Mouse (Mus musculus): ENCODE data around the gene Atf3. TPM values are rescaled to one million over a fixed set of nuclear protein-coding genes. Genes with fewer than 3 reads are reported as not detected.
"Not testable (repeated sequence)": the region's sequence is repeated elsewhere in the genome, so short reads cannot be mapped to it uniquely, and the experiment has no call there.

Atf3 gene
- polyA plus RNA-seq, 1 experiment from 2014 or later: 1.9 TPM

DNA sequence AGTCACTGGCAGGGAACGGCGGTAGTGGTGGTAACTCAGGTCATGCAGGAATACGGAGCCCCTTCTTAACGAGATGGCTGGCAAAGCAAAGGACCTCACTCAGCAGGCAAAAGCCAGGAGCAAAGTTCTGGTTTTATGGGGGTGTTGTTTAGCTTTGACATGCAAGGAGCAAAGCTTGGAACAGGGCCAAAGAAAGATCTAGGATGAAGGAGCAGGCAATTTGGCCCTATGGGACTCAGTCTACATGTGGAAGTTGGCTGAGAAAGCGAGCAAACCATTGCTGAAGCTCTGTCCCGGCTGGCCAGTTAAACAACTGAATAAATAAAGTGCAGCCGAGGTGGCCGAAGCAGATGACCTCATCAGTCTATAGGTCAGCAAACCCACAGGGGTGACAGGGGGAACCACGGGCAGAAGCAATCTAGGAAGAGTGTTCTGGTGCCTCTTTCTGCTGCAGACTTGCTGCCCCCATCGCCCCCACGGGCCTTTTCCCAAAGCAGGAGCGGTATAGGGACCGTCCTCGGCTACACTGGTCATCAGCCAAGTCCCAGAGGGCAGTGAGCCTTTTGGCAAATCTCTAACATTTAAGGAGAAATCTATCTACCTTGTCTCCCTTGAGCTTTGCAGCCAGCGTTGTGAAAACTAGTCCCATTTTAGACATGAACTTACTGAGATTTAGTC, 39.2 kb downstream of the Atf3 start:
- peaks cover 43% of the 10 kb centered on the region for H3K27me3 ChIP-seq
- H3K4me1 ChIP-seq (replicated peaks): peaks cover 52% of the 10 kb centered on the region
- 32% methylated on average over 15 of the region's 15 CpGs for WGBS
- H3K4me3 ChIP-seq (replicated peaks): no peak overlapping the region
- peak overlapping the region; percentile 23 for H3K4me2 ChIP-seq
- H3K27ac ChIP-seq: peak overlapping the region; percentile 69
- no peak overlapping the region for H3K9ac ChIP-seq (replicated peaks)
- H3K9me3 ChIP-seq: no peaks in the 10 kb centered on the region
- no peak for ATAC-seq (ENCODE audit: insufficient number of reproducible peaks, insufficient read depth, low FRiP score, low TSS enrichment, low read depth)
- no peaks in the 10 kb centered on the region for H3K36me3 ChIP-seq

DNA sequence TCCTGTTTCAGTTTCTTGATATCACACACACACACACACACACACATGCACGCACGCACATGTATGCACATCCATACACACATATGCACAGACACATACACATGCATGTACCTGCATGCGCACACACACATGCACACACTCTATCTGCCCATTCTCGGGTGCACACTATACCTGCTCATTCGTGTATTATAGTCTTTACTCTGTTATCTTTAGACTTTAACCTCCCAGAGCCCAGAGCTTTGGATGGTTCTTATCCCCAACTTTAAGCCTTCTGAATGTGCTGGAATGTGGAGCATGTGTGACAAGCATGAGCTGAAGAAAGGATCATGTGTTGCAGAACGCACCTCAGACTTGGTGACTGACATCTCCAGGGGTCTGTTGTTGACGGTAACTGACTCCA, 41.0 kb downstream of the Atf3 start:
- WGBS: 74% methylated on average over 7 of the region's 7 CpGs
- Histone ChIP-seq H3K36me3 (no peaks in the 10 kb centered on the region), H3K4me1 (replicated peaks) (peaks cover 45% of the 10 kb centered on the region), H3K9ac (replicated peaks) (no peak overlapping the region), H3K4me3 (replicated peaks) (no peak overlapping the region), H3K27me3 (peaks cover 33% of the 10 kb centered on the region), H3K9me3 (no peaks in the 10 kb centered on the region), H3K4me2 (no peak overlapping the region), H3K27ac (no peak overlapping the region)
- ATAC-seq (ENCODE audit: insufficient number of reproducible peaks, insufficient read depth, low FRiP score, low TSS enrichment, low read depth): no peak

DNA sequence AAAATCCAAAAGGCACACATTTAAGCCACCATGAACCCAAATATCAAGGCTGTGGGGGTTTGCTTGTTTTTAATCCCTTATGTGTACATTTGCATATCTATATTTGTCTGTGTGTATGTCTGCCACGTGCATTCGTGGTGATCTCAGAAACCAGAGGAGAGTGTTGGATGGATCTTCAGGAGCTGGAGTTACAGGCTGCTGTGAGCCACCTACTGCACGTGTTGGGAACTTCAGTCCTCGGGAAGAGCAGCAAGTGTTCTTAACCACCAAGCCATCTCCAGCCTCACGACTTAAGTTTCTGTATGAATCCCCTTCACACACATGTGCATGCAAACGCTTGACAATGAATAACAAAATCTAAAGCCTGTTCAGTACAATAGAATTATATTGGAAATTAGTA, 45.4 kb downstream of the Atf3 start:
- Histone ChIP-seq H3K4me2 (no peak overlapping the region), H3K4me1 (replicated peaks) (peaks cover 8% of the 10 kb centered on the region), H3K36me3 (no peaks in the 10 kb centered on the region), H3K27ac (no peak overlapping the region), H3K9ac (replicated peaks) (no peak overlapping the region), H3K9me3 (no peaks in the 10 kb centered on the region), H3K4me3 (replicated peaks) (no peak overlapping the region), H3K27me3 (peaks cover 14% of the 10 kb centered on the region; the same call in 1 of the 2 replicates)
- no peak for ATAC-seq (ENCODE audit: insufficient number of reproducible peaks, insufficient read depth, low FRiP score, low TSS enrichment, low read depth)
- WGBS: 23% methylated on average over 6 of the region's 6 CpGs

DNA sequence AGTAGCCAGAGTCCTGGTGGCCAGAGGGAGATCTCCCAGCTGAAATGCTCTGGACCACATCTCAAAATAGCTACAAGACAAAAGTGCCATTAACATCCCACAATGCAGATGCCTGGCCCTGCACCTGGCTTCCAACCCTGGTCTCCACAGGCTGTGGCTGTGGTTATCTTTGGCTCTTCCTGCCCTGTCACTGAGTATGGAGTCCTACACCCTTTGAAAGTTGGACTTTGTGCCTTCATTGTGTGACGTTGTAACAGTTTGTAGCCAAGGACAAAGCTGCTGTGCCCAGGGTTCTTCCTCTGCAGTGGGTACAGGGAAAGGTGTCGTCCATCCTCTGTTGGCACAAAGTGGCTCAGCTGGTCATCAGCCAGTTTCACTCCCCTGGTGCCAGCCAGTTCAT, 47.4 kb downstream of the Atf3 start:
- H3K9me3 ChIP-seq: no peaks in the 10 kb centered on the region
- ATAC-seq (ENCODE audit: insufficient number of reproducible peaks, insufficient read depth, low FRiP score, low TSS enrichment, low read depth): no peak
- 0 out of 2 replicates have a peak, but pooled peaks cover 1% of the 10 kb centered on the region for H3K27me3 ChIP-seq
- no peak overlapping the region for H3K4me3 ChIP-seq (replicated peaks)
- 88% methylated on average over 2 of the region's 2 CpGs for WGBS
- no peak overlapping the region for H3K27ac ChIP-seq
- no peak overlapping the region for H3K4me2 ChIP-seq
- H3K9ac ChIP-seq (replicated peaks): no peak overlapping the region
- H3K36me3 ChIP-seq: no peaks in the 10 kb centered on the region
- no peaks in the 10 kb centered on the region for H3K4me1 ChIP-seq (replicated peaks)

DNA sequence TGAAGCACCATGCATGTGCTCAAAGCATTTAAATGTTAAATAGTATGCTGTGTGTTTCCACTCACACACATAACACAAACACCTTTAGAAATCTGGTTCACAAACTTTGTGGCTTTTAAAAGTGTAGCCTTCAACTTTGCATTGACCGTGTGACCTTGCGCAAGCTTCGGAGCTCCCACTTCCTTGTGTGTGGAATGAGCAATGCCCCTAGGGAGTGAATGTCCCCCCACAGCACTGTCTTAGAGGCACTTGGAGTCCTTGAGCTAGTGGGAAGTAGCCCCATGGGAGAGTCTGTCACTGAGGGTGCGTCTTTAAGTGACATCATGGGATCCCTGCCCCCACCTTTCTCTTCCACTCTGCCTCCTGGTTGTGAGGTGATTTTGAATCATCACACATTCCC, 51.6 kb downstream of the Atf3 start:
- no peaks in the 10 kb centered on the region for H3K4me1 ChIP-seq (replicated peaks)
- no peak overlapping the region for H3K4me2 ChIP-seq
- no peak overlapping the region for H3K27ac ChIP-seq
- H3K4me3 ChIP-seq (replicated peaks): no peak overlapping the region
- 80% methylated on average over 4 of the region's 4 CpGs for WGBS
- no peaks in the 10 kb centered on the region for H3K27me3 ChIP-seq
- no peaks in the 10 kb centered on the region for H3K9me3 ChIP-seq
- no peak overlapping the region for H3K9ac ChIP-seq (replicated peaks)
- ATAC-seq (ENCODE audit: insufficient number of reproducible peaks, insufficient read depth, low FRiP score, low TSS enrichment, low read depth): no peak
- H3K36me3 ChIP-seq: no peaks in the 10 kb centered on the region

DNA sequence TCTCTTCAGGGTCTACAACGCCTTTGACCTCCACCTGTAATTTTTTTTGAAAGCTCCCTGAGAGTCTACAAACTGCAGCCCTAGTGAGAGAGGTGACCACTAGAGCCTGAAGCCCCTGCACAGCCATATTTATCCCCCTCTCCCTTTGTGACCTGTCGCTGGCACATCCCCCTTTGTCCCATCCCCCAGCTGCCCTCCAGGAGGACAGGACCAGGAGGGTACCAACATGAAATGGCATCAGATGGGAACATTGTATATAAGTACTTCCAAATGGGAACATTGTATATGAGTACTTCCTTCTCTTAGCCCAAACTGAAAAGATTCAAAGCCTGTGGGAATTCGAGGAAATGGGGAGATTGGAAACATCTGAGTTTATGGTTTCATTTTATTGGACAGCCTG, 53.1 kb downstream of the Atf3 start, which contains the start of gene Fam71a:
Gene Fam71a, minus strand, starts transcription at position 101 of the 400 bp plus-strand sequence.
- Histone ChIP-seq H3K27me3 (no peaks in the 10 kb centered on the region), H3K4me3 (replicated peaks) (no peak within 1 kb of the TSS), H3K9me3 (0 out of 2 replicates have a peak, but pooled peaks cover 4% of the 10 kb centered on the region), H3K9ac (replicated peaks) (no peak within 1 kb of the TSS), H3K36me3 (no peaks in the 10 kb centered on the region), H3K27ac (no peak within 1 kb of the TSS), H3K4me2 (no peak within 1 kb of the TSS), H3K4me1 (replicated peaks) (no peaks in the 10 kb centered on the region)
- 78% methylated on average over 3 of the region's 3 CpGs for WGBS
- ATAC-seq (ENCODE audit: insufficient number of reproducible peaks, insufficient read depth, low FRiP score, low TSS enrichment, low read depth): no peak

DNA sequence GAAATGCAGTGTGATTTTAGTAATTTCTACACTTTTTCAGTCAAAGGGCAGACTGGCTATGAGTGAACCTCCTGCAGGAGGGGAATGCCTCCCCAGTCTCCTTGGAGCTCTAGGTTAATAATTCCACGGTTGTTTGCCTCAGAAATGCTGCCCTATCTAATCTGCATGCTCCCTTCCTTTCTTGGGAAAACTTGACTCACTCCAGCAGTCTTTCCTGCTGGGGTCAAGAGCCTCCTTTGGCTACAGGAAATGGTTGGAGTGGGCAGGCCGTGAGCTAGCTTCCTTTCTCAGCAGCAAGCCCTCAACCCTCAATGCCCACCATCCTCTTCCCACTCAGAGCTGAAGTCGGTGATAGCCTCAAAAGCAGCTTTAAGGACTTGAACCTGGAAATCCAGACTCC, 63.5 kb downstream of the Atf3 start:
- 31% methylated on average over 3 of the region's 3 CpGs for WGBS
- Histone ChIP-seq H3K4me2 (no peak overlapping the region), H3K4me3 (replicated peaks) (no peak overlapping the region)

DNA sequence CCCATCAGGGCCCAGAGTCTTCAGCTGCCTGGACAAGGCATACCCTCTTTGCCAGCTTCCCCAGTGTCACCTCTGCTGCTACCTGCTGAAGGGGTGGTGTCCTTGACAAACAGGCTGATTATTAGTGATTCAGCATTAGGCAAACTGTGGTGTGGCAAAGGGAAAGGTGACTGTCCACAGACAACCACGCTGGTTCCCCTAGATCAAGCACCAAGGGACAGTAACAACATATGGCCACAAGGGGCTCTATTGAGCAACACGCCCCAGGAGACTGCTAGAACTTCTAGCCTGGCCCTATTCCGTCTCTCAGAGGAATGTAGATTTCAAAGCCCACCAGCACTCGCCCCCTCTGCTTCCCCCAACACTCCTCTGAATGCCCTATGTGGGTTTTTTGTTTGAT, 64.8 kb downstream of the Atf3 start:
- ATAC-seq (ENCODE audit: insufficient number of reproducible peaks, insufficient read depth, low FRiP score, low TSS enrichment, low read depth): no peak
- no peaks in the 10 kb centered on the region for H3K36me3 ChIP-seq
- H3K4me1 ChIP-seq (replicated peaks): no peaks in the 10 kb centered on the region
- H3K27me3 ChIP-seq: no peaks in the 10 kb centered on the region
- H3K4me2 ChIP-seq: no peak overlapping the region
- no peak overlapping the region for H3K9ac ChIP-seq (replicated peaks)
- WGBS: 15% methylated on average over 4 of the region's 4 CpGs
- H3K27ac ChIP-seq: no peak overlapping the region
- H3K9me3 ChIP-seq: peaks cover 17% of the 10 kb centered on the region
- no peak overlapping the region for H3K4me3 ChIP-seq (replicated peaks)

More for the DNA sequence above, 63.5 kb downstream of the Atf3 start:
- no peak overlapping the region for H3K27ac ChIP-seq
- H3K27me3 ChIP-seq: no peaks in the 10 kb centered on the region
- H3K36me3 ChIP-seq: no peaks in the 10 kb centered on the region
- no peak overlapping the region for H3K9ac ChIP-seq (replicated peaks)
- no peaks in the 10 kb centered on the region for H3K4me1 ChIP-seq (replicated peaks)
- ATAC-seq (ENCODE audit: insufficient number of reproducible peaks, insufficient read depth, low FRiP score, low TSS enrichment, low read depth): no peak
- H3K9me3 ChIP-seq: peaks cover 19% of the 10 kb centered on the region

DNA sequence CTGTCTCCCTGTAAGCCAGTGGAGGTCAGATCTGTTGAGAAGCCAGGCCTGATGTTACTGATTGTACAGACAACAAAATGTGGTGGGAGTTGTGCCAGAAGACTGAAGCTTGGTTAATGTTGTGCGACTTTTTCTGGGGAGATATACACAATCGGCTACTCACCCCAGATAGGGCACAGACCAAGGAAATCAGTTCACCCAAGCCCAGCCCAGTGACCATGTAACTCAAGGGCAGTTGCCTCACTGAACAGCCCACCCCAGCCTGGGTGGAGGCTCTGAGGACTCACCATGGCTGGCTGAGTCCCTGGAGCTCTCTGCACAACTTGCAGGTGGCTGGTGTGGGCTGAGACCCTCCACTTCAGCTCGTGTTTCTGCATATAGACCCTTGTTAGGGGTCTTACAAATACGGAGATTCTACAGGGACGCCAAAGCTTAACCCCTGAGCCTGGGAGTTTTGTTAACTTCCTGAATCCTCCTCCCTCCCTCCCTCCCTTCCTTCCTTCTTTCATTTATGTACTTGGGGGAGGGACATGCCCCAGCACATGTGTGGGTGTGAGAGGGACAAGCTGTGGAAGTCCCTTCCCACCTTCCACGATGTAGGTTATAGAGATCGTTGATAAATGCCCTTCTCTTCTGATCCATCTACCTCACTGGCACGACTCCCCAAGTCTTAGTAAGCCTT, 66.8 kb downstream of the Atf3 start:
- H3K36me3 ChIP-seq: no peaks in the 10 kb centered on the region
- peaks cover under 1% of the 10 kb centered on the region; the same call in 1 of the 2 replicates for H3K9me3 ChIP-seq
- ATAC-seq (ENCODE audit: insufficient number of reproducible peaks, insufficient read depth, low FRiP score, low TSS enrichment, low read depth): no peak
- H3K9ac ChIP-seq (replicated peaks): no peak overlapping the region
- H3K4me3 ChIP-seq (replicated peaks): no peak overlapping the region
- no peaks in the 10 kb centered on the region for H3K4me1 ChIP-seq (replicated peaks)
- 78% methylated on average over 8 of the region's 8 CpGs for WGBS
- no peak overlapping the region for H3K4me2 ChIP-seq
- H3K27me3 ChIP-seq: no peaks in the 10 kb centered on the region
- H3K27ac ChIP-seq: no peak overlapping the region

DNA sequence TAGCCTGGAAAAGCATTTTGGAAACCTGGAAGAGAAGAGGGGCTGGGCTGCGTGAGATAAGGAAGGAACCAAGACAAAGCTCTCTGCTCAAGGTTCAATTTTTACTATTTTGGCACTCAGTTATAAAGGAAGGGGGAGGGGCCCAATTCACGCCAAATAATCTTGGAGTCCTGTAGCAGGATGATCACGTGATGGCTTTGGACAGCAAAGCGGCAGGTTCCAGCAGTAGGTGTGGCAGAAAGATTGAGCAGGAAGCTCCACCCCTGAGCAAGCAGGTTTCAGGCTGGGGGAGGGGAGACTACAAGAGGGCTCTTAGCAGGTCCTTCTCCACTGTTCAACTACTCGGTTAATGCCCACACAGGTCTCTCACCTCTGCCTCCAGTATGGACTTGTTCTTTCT, 68.3 kb downstream of the Atf3 start:
- H3K4me3 ChIP-seq (replicated peaks); H3K9me3 ChIP-seq; H3K36me3 ChIP-seq; ATAC-seq (ENCODE audit: insufficient number of reproducible peaks, insufficient read depth, low FRiP score, low TSS enrichment, low read depth); H3K4me1 ChIP-seq (replicated peaks); H3K9ac ChIP-seq (replicated peaks); H3K27ac ChIP-seq; H3K27me3 ChIP-seq; H3K4me2 ChIP-seq: not testable (repeated sequence)
- WGBS: 87% methylated on average over 5 of the region's 5 CpGs

DNA sequence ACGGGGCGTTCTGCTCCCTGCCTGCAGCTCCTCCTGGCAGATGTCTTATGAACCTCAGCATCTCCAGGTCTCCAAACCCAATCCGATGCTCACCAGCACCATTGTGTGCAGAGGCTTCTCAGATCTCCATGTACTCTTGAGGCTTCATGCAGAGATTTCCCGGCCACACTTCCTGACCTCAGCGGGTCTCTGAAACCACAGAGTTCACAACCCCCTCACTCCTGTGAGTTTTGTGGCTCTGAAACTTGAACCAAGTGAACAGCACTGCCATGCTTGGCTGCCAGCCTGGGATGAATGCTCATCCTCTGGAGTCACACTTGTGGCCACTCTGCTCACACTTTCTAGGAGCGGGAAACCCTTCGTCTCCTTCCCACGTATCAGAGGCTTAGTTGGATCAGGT, 76.9 kb downstream of the Atf3 start:
- no peaks in the 10 kb centered on the region for H3K36me3 ChIP-seq
- no peaks in the 10 kb centered on the region for H3K27me3 ChIP-seq
- no peaks in the 10 kb centered on the region for H3K9me3 ChIP-seq
- no peak overlapping the region for H3K4me3 ChIP-seq (replicated peaks)
- H3K9ac ChIP-seq (replicated peaks): no peak overlapping the region
- H3K27ac ChIP-seq: no peak overlapping the region
- 80% methylated on average over 8 of the region's 8 CpGs for WGBS
- no peaks in the 10 kb centered on the region for H3K4me1 ChIP-seq (replicated peaks)
- H3K4me2 ChIP-seq: no peak overlapping the region
- ATAC-seq (ENCODE audit: insufficient number of reproducible peaks, insufficient read depth, low FRiP score, low TSS enrichment, low read depth): no peak
